Comparison of ENCODE assay signal across 21 mouse cellular contexts in the genomic region with DNA sequence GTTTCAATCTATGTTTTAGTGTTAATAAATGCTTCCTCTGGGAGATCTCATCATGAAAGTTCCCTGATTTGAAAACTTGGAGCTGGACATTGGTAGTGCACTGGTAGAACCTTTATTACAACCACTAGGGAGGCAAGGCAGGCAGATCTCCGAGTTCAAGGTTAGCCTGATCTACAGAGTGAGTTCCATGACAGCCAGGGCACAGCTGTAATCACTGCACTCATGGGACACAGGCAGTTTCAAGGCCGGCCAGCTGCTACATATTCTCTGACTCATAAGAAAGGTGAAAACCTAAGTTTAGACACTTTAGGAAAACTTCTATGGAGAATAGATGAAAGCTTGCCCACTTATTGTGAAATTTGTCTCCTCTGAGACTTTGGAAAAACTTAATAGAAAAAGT. TPM values are rescaled to one million over a fixed set of nuclear protein-coding genes. Genes with fewer than 3 reads are reported as not detected.
"Had no signal": no experiment of that assay in that cellular context is flagged by ENCODE, and none has a peak within 500 bp of the region (broad histone marks: within the 10 kb centered on the region; RNA-seq: fewer than 3 reads in every experiment).

No protein-coding gene starts in this region.

- H3K9me3 ChIP-seq: kidney, embryonic 15.5 days; limb, embryonic 12.5 days; limb, embryonic 15.5 days; midbrain, embryonic 12.5 days; midbrain, embryonic 15.5 days; neural tube, embryonic 12.5 days; neural tube, embryonic 15.5 days had no signal

- H3K9ac ChIP-seq: kidney, embryonic 15.5 days; limb, embryonic 12.5 days; limb, embryonic 15.5 days; liver, embryonic 14.5 days; liver, postnatal 0 days; lung, embryonic 14.5 days; midbrain, embryonic 12.5 days; midbrain, embryonic 15.5 days; neural tube, embryonic 12.5 days; neural tube, embryonic 15.5 days had no signal

- H3K27me3 ChIP-seq: kidney, embryonic 15.5 days; limb, embryonic 12.5 days; limb, embryonic 15.5 days; midbrain, embryonic 12.5 days; midbrain, embryonic 15.5 days; neural tube, embryonic 12.5 days; neural tube, embryonic 15.5 days had no signal

- H3K27ac ChIP-seq: kidney, embryonic 15.5 days; limb, embryonic 12.5 days; limb, embryonic 15.5 days; liver, embryonic 14.5 days; macrophage; midbrain, embryonic 12.5 days; midbrain, embryonic 15.5 days; neural tube, embryonic 12.5 days; neural tube, embryonic 15.5 days; stomach, postnatal 0 days had no signal

- H3K4me1 ChIP-seq: limb, embryonic 12.5 days; limb, embryonic 15.5 days; midbrain, embryonic 12.5 days; midbrain, embryonic 15.5 days; neural tube, embryonic 12.5 days; neural tube, embryonic 15.5 days had no signal

- ATAC-seq: liver, postnatal 0 days; midbrain, embryonic 15.5 days had no signal

- H3K4me2 ChIP-seq: kidney, embryonic 15.5 days; limb, embryonic 12.5 days; limb, embryonic 15.5 days; liver, embryonic 11.5 days; lung, embryonic 14.5 days; midbrain, embryonic 12.5 days; midbrain, embryonic 15.5 days; neural tube, embryonic 12.5 days; neural tube, embryonic 15.5 days had no signal

- H3K4me3 ChIP-seq: kidney, embryonic 15.5 days; limb, embryonic 12.5 days; limb, embryonic 15.5 days; midbrain, embryonic 12.5 days; midbrain, embryonic 15.5 days; neural tube, embryonic 12.5 days; neural tube, embryonic 15.5 days had no signal

- DNase-seq: kidney, adult 8-10 months; kidney, postnatal 10 days; kidney, postnatal 36 days; layer of hippocampus, postnatal 36 days; left cerebral cortex, postnatal 4 days; liver, postnatal 0 days; lung, embryonic 14.5 days; thymus, adult 18-20 months; thymus, postnatal 36 days had no signal

RNA-seq across cellular contexts. Expression of gene Itga7, which starts 54.8 kb away (rescaled TPM):
- total RNA-seq: megakaryocyte, adult 5-6 weeks had no signal
- polyA plus RNA-seq: macrophage had no signal
